Mouse (Mus musculus) neural tube, embryonic 11.5 days (tissue): Measurements from ENCODE around the gene Tgm1. TPM values are rescaled to one million over a fixed set of nuclear protein-coding genes. Genes with fewer than 3 reads are reported as not detected.

ENCODE experiments used
- ATAC-seq: fragments of 200-750 bp; cut with Nextera tagmentation; 2 replicates; pipeline ENCODE4 v1.8.0; 2017; ENCODE audit warnings: moderate number of reproducible peaks, mild to moderate bottlenecking, moderate TSS enrichment, moderate library complexity; ENCODE audit not compliant: insufficient read depth, low FRiP score, low TSS enrichment
- DNase-seq: peaks from one replicate; pipeline ENCODE4 v3.0.0-alpha.2; 2015; ENCODE audit warnings: low spot score
- H3K27ac ChIP-seq: fragments of 300-500 bp; sonication (generic); 2 replicates; pipeline ENCODE4 v1.5.1; 2014; ENCODE audit warnings: low read depth, mild to moderate bottlenecking, low read length
- H3K27me3 ChIP-seq: fragments of 300-500 bp; sonication (generic); 2 replicates; pipeline ENCODE4 v1.6.1; 2014; ENCODE audit warnings: mild to moderate bottlenecking, low read length, mixed read lengths; ENCODE audit not compliant: control insufficient read depth, insufficient read depth
- H3K36me3 ChIP-seq: fragments of 300-500 bp; sonication (generic); 2 replicates; pipeline ENCODE4 v1.6.1; 2014; ENCODE audit warnings: mild to moderate bottlenecking, low read length, moderate library complexity, mixed read lengths; ENCODE audit not compliant: control insufficient read depth, insufficient read depth
- H3K4me1 ChIP-seq: fragments of 300-500 bp; sonication (generic); 2 replicates; pipeline ENCODE4 v1.6.1; 2014; ENCODE audit warnings: low read length, mixed read lengths; ENCODE audit not compliant: control insufficient read depth, insufficient read depth
- H3K4me2 ChIP-seq: fragments of 300-500 bp; sonication (generic); 2 replicates; pipeline ENCODE4 v1.6.1; 2014; ENCODE audit warnings: low read depth, mild to moderate bottlenecking, moderate library complexity
- H3K4me3 ChIP-seq: fragments of 300-500 bp; sonication (generic); 2 replicates; pipeline ENCODE4 v1.5.1; 2014; ENCODE audit warnings: low read depth, low read length
- H3K9ac ChIP-seq: fragments of 300-500 bp; sonication (generic); 2 replicates; pipeline ENCODE4 v1.6.1; 2014; ENCODE audit warnings: mild to moderate bottlenecking, low read length
- H3K9me3 ChIP-seq: fragments of 300-500 bp; sonication (generic); 2 replicates; pipeline ENCODE4 v1.6.1; 2016; ENCODE audit warnings: low read length; ENCODE audit not compliant: control insufficient read depth
- WGBS: fragments of 180-500 bp; shearing (Covaris S2); extraction: QIAGEN DNeasy Blood & Tissue Kit; methylation state at CpG from one replicate; pipeline ENCODE4 v1.1.7; 2014; 5-methylcytosine and 5-hydroxymethylcytosine counted together
- polyA plus RNA-seq: library from polyadenylated mRNA; unstranded; fragments of >200 nt; fragmentation: Nextera tagmentation; extraction: Ambion mirVana; gene quantifications from 2 replicates; pipeline ENCODE4 v1.2.1, GENCODE M21; 2014

The Tgm1 gene
- polyA plus RNA-seq, 1 experiment from 2014 or later: 0.57 TPM

GRCm38 (mm10) chr14:55672741-55673060 is 41.0 kb downstream of the Tgm1 start:
- H3K27ac ChIP-seq: no peak overlapping the region

DNA sequence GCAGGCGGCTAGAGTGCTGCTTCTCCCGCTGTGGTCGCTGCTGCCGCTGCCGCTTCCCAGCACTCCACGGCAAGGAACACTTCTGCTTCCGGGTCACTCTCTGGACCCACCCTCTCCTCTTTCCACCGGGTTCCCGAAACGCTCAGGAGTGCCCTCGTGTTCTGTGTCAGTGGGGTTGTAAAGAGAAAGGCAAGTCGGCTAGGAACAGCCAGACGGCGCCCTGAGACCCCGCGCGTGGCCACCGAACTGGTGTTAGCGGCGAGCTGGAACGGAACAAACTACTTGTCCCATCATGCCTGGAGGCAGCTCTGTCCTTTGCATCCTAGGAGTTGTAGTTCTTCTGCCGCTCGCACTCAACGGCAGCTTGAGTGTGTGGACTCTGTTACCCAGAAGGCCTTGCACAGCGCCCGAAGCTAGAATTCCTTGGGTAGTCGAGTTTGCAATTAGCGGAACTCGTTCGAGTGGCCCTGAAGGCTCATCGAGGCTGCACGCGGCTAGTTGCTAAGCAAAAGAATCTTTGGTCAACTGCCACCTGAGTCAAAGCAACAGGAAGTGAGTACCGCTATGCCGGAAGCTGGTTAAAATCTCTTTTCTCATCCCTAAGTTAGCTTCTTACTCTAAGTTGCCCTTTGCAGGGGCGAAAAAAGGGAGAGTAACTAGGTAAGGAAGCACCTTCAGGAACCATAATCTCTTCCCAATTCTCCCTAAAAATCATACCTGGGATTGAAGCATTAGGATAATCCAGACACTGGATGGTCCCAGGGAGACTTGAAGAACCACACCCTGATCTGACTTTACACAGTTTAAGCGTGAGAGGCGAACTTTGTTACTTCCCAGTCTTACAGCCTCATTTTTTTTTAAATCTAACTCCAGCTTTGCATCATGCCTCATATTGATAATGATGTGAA is 41.6 kb downstream of the Tgm1 start, which contains the start of the genes Gmpr2 and Nedd8:
TSS of gene Gmpr2 (plus strand) at position 109 of the 908 bp plus-strand sequence.
TSS of gene Nedd8 (minus strand) at position 292 of the 908 bp plus-strand sequence.
- no peaks in the 10 kb centered on the region for H3K9me3 ChIP-seq
- ATAC-seq (peak; percentile 95), DNase-seq (peak; percentile 90)
- peaks cover 17% of the 10 kb centered on the region; the same call in 1 of the 2 replicates for H3K4me1 ChIP-seq
- peak within 1 kb of the TSS; percentile 95 for H3K4me2 ChIP-seq
- H3K36me3 ChIP-seq: no peaks in the 10 kb centered on the region
- peak within 1 kb of the TSS; percentile 67 for H3K9ac ChIP-seq
- WGBS: under 1% methylated on average over 38 of the region's 38 CpGs
- H3K4me3 ChIP-seq: peak within 1 kb of the TSS; percentile 85
- H3K27me3 ChIP-seq: no peaks in the 10 kb centered on the region
- peak within 1 kb of the TSS; percentile 69 for H3K27ac ChIP-seq

More at GRCm38 (mm10) chr14:55672741-55673060, 41.0 kb downstream of the Tgm1 start:
- 86% methylated on average over 7 of the region's 7 CpGs for WGBS
- peak overlapping the region; percentile 85 for H3K4me3 ChIP-seq
- peak overlapping the region; percentile 49 for H3K9ac ChIP-seq
- peaks cover 17% of the 10 kb centered on the region; the same call in 1 of the 2 replicates for H3K4me1 ChIP-seq
- H3K36me3 ChIP-seq: no peaks in the 10 kb centered on the region
- H3K27me3 ChIP-seq: no peaks in the 10 kb centered on the region
- no peak for ATAC-seq
- H3K9me3 ChIP-seq: no peaks in the 10 kb centered on the region
- no peak for DNase-seq
- H3K4me2 ChIP-seq: peak overlapping the region; percentile 76

DNA sequence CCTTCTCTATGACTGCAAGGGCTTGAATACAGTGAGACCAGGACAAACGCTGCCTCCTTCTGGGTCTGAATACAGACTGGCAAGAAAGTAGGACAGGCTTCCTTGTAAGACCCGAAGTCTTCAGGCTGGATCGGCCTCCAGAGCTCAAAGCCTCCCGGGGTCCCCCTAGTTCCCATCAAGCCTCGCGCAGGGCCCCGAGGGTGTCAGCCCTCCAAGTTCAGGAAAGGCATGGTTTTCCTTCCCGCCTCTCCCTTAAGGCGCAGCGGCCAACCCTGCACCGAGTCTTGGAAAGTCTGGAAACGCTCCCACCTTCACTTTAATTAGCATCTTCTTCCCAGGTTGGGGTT is 42.3 kb downstream of the Tgm1 start:
- peaks cover 2% of the 10 kb centered on the region; the same call in 1 of the 2 replicates for H3K36me3 ChIP-seq
- H3K4me2 ChIP-seq: peak overlapping the region; percentile 95
- H3K9me3 ChIP-seq: no peaks in the 10 kb centered on the region
- WGBS: 0% methylated on average over 12 of the region's 12 CpGs
- no peaks in the 10 kb centered on the region for H3K27me3 ChIP-seq
- H3K9ac ChIP-seq: peak overlapping the region; percentile 67
- peak overlapping the region; percentile 69; the same call in 1 of the 2 replicates for H3K27ac ChIP-seq
- H3K4me1 ChIP-seq: peaks cover 17% of the 10 kb centered on the region; the same call in 1 of the 2 replicates
- DNase-seq (no peak), ATAC-seq (peak; percentile 62)
- peak overlapping the region; percentile 85 for H3K4me3 ChIP-seq

- 26% methylated on average over 2 of the region's 2 CpGs for WGBS
- H3K4me3 ChIP-seq: peak overlapping the region; percentile 60
- no peak for ATAC-seq
These were observed 53.1 kb downstream of the Tgm1 start for GRCm38 (mm10) chr14:55660636-55661035.

GRCm38 (mm10) chr14:55659960-55660573 is 53.7 kb downstream of the Tgm1 start, which contains the start of gene Mdp1:
Gene Mdp1, minus strand, starts transcription at chr14:55660508.
- Histone ChIP-seq H3K9me3 (no peaks in the 10 kb centered on the region), H3K27ac (no peak within 1 kb of the TSS), H3K4me2 (peak within 1 kb of the TSS; percentile 37), H3K36me3 (peaks cover 6% of the 10 kb centered on the region), H3K9ac (peak within 1 kb of the TSS; percentile 68), H3K4me1 (no peaks in the 10 kb centered on the region), H3K4me3 (peak within 1 kb of the TSS; percentile 60), H3K27me3 (no peaks in the 10 kb centered on the region)
- peak; percentile 88 for ATAC-seq
- under 1% methylated on average over 39 of the region's 39 CpGs for WGBS
- peak; percentile 88 for DNase-seq

More at GRCm38 (mm10) chr14:55660636-55661035, 53.1 kb downstream of the Tgm1 start:
- Histone ChIP-seq H3K27me3 (no peaks in the 10 kb centered on the region), H3K27ac (no peak overlapping the region), H3K4me2 (0 out of 2 replicates have a peak overlapping the region, but pooled peaks have one; percentile 37), H3K4me1 (no peaks in the 10 kb centered on the region), H3K36me3 (peaks cover 6% of the 10 kb centered on the region), H3K9me3 (no peaks in the 10 kb centered on the region), H3K9ac (no peak overlapping the region)
- no peak for DNase-seq

DNA sequence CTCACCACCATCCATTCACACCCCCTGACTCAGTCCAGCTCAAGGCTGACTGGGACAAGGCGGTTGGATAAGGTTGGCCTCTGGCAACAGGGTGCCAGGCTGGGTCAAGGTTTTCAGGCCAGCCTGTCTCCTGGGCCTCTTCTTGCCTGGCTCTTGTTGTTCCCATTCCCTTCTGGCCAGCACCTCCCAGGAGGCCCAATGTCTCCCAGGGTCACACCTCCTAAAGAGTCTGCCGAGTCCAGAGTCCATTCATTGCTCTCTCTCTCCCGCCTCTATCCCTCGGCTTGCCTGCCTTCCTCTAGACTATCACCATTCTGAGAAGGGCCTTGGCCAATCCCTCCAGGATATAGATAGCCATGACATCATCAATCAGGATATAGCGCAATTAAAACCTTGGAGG is 55.7 kb downstream of the Tgm1 start:
- Histone ChIP-seq H3K4me2 (no peak overlapping the region), H3K36me3 (peaks cover 4% of the 10 kb centered on the region), H3K4me3 (no peak overlapping the region), H3K27me3 (no peaks in the 10 kb centered on the region), H3K27ac (no peak overlapping the region), H3K9me3 (no peaks in the 10 kb centered on the region), H3K9ac (no peak overlapping the region), H3K4me1 (no peaks in the 10 kb centered on the region)
- ATAC-seq (no peak), DNase-seq (no peak)
- 90% methylated on average over 5 of the region's 5 CpGs for WGBS

DNA sequence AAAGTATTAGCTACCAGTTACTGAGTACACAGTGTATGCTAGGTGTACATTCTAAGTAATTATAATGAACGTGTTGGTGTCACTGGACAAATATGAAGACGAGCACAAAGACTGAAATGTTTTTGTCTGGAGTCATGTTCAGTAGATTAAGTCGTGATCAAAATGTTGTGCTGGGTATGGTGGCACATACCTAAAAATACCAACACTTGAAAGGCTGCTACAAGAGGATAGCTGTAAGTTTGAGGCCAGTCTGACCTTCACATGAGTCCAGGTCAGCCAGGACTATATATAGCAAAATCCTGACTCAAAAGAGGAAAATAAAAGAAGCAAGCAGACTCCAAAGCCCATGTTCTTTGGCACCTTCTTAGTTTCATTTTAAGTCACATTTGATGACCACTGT is 56.8 kb downstream of the Tgm1 start:
- no peak for DNase-seq
- H3K27ac ChIP-seq: no peak overlapping the region
- WGBS: 85% methylated on average over 3 of the region's 3 CpGs
- no peak overlapping the region for H3K4me2 ChIP-seq
- no peak overlapping the region for H3K9ac ChIP-seq
- no peaks in the 10 kb centered on the region for H3K27me3 ChIP-seq
- H3K4me1 ChIP-seq: no peaks in the 10 kb centered on the region
- no peak for ATAC-seq
- H3K4me3 ChIP-seq: no peak overlapping the region
- no peaks in the 10 kb centered on the region for H3K9me3 ChIP-seq
- H3K36me3 ChIP-seq: peaks cover 2% of the 10 kb centered on the region; the same call in 1 of the 2 replicates

- 85% methylated on average over 7 of the region's 7 CpGs for WGBS
- no peak for ATAC-seq
These were observed 62.2 kb downstream of the Tgm1 start for GRCm38 (mm10) chr14:55651528-55651927.

More at GRCm38 (mm10) chr14:55651528-55651927, 62.2 kb downstream of the Tgm1 start:
- Histone ChIP-seq H3K36me3 (0 out of 2 replicates have a peak, but pooled peaks cover 1% of the 10 kb centered on the region), H3K9ac (no peak overlapping the region), H3K27ac (no peak overlapping the region), H3K4me3 (no peak overlapping the region), H3K27me3 (no peaks in the 10 kb centered on the region), H3K4me1 (no peaks in the 10 kb centered on the region), H3K9me3 (no peaks in the 10 kb centered on the region), H3K4me2 (no peak overlapping the region)
- no peak for DNase-seq
